Mouse (Mus musculus) MEL (cell line): Measurements from ENCODE around the gene Cldn3.

Experiments
- CHD2 ChIP-seq: IDR thresholded peaks from 2 replicates; pipeline ENCODE4 v1.6.1; 2011; ENCODE audit warnings: low read length, improper control_type of control experiment
- CTCF ChIP-seq, 3 experiments: IDR thresholded peaks in 2 of 3; conservative IDR thresholded peaks in 1 of 3; 2 replicates each; pipeline ENCODE4 v1.5.1; 2011 to 2012; ENCODE audit warnings: low read length in 3 of 3, low read depth in 2 of 3, mild to moderate bottlenecking in 2 of 3, improper control_type of control experiment in 1 of 3, inconsistent platforms in 1 of 3, mixed read lengths in 1 of 3, moderate library complexity in 1 of 3; ENCODE audit not compliant: control insufficient read depth in 1 of 3, insufficient read depth in 1 of 3, poor library complexity in 1 of 3, severe bottlenecking in 1 of 3
- ELF1 ChIP-seq: IDR thresholded peaks from 2 replicates; pipeline ENCODE4 v1.6.1; 2014; ENCODE audit warnings: low read depth, mild to moderate bottlenecking, inconsistent platforms, low read length, improper control_type of control experiment, moderate library complexity
- EP300 ChIP-seq, 2 experiments: IDR thresholded peaks; 2 replicates each; pipeline ENCODE4 v1.6.1; 2011; ENCODE audit warnings: improper control_type of control experiment in 2 of 2, low read length in 2 of 2, low read depth in 1 of 2, mild to moderate bottlenecking in 1 of 2
- POLR2A ChIP-seq, 2 experiments: IDR thresholded peaks; 2 replicates each; pipeline ENCODE4 v1.6.1; 2011 to 2012; ENCODE audit warnings: low read length in 2 of 2, mild to moderate bottlenecking in 2 of 2, control low read depth in 1 of 2, improper control_type of control experiment in 1 of 2, low read depth in 1 of 2, moderate library complexity in 1 of 2; ENCODE audit not compliant: control insufficient read depth in 1 of 2, insufficient read depth in 1 of 2, poor library complexity in 1 of 2
- SMC3 ChIP-seq: IDR thresholded peaks from 2 replicates; pipeline ENCODE4 v1.6.1; 2011; ENCODE audit warnings: low read depth, low read length, improper control_type of control experiment
- ZKSCAN1 ChIP-seq: IDR thresholded peaks from 2 replicates; pipeline ENCODE4 v1.6.1; 2012; ENCODE audit warnings: low read depth, mild to moderate bottlenecking, inconsistent platforms, low read length, improper control_type of control experiment, moderate library complexity
- ZNF384 ChIP-seq: IDR thresholded peaks from 2 replicates; pipeline ENCODE4 v1.6.1; 2012; ENCODE audit warnings: low read depth, mild to moderate bottlenecking, inconsistent platforms, low read length, improper control_type of control experiment

- TF ChIP-seq CHD2 (no peak), EP300 (IDR thresholded peaks at IDR 0.05; ENCODE audit: low read depth in 1 of 2, low read length in 2 of 2) (peak; percentile 86 to 87), CTCF (IDR thresholded peaks at IDR 0.05 in 2 of 3, conservative IDR thresholded peaks at IDR 0.05 in 1 of 3; ENCODE audit: control insufficient read depth in 1 of 3, insufficient read depth in 1 of 3, low read depth in 2 of 3, low read length in 3 of 3, poor library complexity in 1 of 3, severe bottlenecking in 1 of 3) (no peak), SMC3 (no peak), ZNF384 (no peak), POLR2A (IDR thresholded peaks at IDR 0.05; ENCODE audit: control insufficient read depth in 1 of 2, insufficient read depth in 1 of 2, low read depth in 1 of 2, low read length in 2 of 2, poor library complexity in 1 of 2) (0 out of 4 replicates have a peak, but pooled peaks of 1 of the 2 experiments have one; percentile 27), ZKSCAN1 (no peak), ELF1 (peak; percentile 37; the same call in 1 of the 2 replicates)
Observed at GRCm38 (mm10) chr5:134976164-134976563, 9.8 kb upstream of the Cldn3 start.
